Mouse (Mus musculus): ENCODE data around the gene Abhd15. TPM values are rescaled to one million over a fixed set of nuclear protein-coding genes. Genes with fewer than 3 reads are reported as not detected.
"Not testable (repeated sequence)": the region's sequence is repeated elsewhere in the genome, so short reads cannot be mapped to it uniquely, and the experiment has no call there.

Abhd15 gene
- polyA plus RNA-seq, 1 experiment, result 4.1 TPM

DNA sequence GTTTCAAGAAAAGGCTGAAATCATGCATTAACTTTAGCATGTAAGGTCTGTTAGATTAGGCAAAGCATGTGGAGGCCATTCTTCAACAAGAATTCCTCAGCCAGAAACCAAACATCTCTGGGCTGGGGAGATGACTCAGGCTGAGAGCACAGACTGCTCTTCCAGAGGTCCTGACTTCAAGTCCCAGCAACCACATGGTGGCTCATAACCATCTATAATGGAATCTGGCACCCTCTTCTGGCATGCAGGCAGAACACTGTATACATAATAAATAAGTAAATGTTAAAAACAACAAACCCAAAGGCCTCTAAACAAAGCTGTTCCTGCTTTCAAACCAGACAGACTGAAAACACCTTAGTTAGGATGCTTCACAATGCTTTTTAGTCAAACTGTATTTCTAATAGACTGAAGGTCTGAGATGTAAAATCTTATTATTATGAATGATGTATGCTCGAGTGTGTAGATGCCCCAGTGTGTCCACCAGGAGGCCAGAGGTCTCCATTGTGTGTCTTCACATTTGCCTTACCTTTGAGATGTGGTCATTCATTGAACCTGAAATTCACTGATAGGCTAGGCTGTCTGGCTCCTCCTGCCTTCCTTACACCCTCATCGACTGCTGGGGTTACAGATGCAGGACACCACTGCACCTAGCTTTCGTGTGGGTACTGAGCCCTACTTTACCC is 11.0 kb downstream of the Abhd15 start:
- no peaks in the 10 kb centered on the region for H3K4me1 ChIP-seq (ENCODE audit: control insufficient read depth, insufficient read depth, insufficient read length)
- H3K27ac ChIP-seq (ENCODE audit: insufficient read depth, low read length), result no peak overlapping the region
- no peak overlapping the region for H3K4me3 ChIP-seq (ENCODE audit: extremely low read depth, insufficient read depth, insufficient read length)
- H3K36me3 ChIP-seq (ENCODE audit: control insufficient read depth, insufficient read depth, low read length), result no peaks in the 10 kb centered on the region
- H3K27me3 ChIP-seq (ENCODE audit: control insufficient read depth, insufficient read depth, low read length), result no peaks in the 10 kb centered on the region
- 88% methylated on average over 3 of the region's 3 CpGs for WGBS
- DNase-seq (ENCODE audit: low read depth in 1 of 2, low spot score in 2 of 2), result no peak
- TF ChIP-seq CTCF (IDR thresholded peaks at IDR 0.05; ENCODE audit: extremely low read depth, insufficient read depth, insufficient read length, insufficient replicate concordance) (no peak), POLR2A (IDR thresholded peaks at IDR 0.05; ENCODE audit: low read depth, low read length) (no peak)

DNA sequence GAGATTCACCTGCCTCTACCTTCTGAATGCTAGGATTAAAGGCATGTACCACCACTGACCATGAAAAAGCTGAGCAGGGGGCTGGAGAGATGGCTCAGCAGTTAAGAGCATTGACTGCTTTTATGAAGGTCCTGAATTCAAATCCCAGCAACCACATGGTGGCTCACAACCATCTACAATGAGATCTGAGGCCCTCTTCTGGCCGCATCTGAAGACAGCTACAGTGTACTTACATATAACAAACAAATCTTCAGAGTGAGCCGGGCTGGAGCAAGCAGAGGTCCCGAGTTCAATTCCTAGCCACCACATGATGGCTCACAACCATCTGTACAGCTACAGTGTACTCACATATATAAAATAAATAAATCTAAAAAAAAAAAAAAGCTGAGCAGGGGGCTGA is 13.5 kb downstream of the Abhd15 start:
- H3K4me1 ChIP-seq (ENCODE audit: control insufficient read depth, insufficient read depth, insufficient read length); H3K27ac ChIP-seq (ENCODE audit: insufficient read depth, low read length); H3K27me3 ChIP-seq (ENCODE audit: control insufficient read depth, insufficient read depth, low read length); H3K36me3 ChIP-seq (ENCODE audit: control insufficient read depth, insufficient read depth, low read length); DNase-seq (ENCODE audit: low read depth in 1 of 2, low spot score in 2 of 2); H3K4me3 ChIP-seq (ENCODE audit: extremely low read depth, insufficient read depth, insufficient read length): not testable (repeated sequence)
- 95% methylated on average over 3 of the region's 3 CpGs for WGBS

DNA sequence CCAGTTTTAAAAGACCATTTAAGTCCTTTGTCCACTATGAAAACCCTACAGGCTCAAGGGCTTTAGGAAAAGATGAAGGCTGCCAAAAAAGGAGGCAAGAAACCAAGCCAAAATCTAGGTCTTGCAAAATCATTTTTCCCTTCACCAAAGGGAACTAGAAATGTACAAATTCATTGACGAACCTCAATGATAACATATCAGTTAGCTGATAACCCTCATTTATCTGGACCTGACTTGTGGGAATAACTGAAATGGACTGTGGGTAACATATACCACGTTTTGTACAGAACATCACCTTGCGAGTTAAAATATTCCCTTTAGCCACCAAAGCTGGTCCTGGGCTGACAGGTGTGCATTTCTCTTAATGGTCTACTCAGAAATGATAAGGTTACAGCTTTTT is 14.7 kb downstream of the Abhd15 start:
- H3K4me1 ChIP-seq (ENCODE audit: control insufficient read depth, insufficient read depth, insufficient read length), result no peaks in the 10 kb centered on the region
- H3K27me3 ChIP-seq (ENCODE audit: control insufficient read depth, insufficient read depth, low read length), result no peaks in the 10 kb centered on the region
- TF ChIP-seq CTCF (IDR thresholded peaks at IDR 0.05; ENCODE audit: extremely low read depth, insufficient read depth, insufficient read length, insufficient replicate concordance), result no peak
- no peak for TF ChIP-seq POLR2A (IDR thresholded peaks at IDR 0.05; ENCODE audit: low read depth, low read length)
- H3K27ac ChIP-seq (ENCODE audit: insufficient read depth, low read length), result no peak overlapping the region
- DNase-seq (ENCODE audit: low read depth in 1 of 2, low spot score in 2 of 2), result no peak
- WGBS, result 80% methylated on average over 3 of the region's 3 CpGs
- H3K36me3 ChIP-seq (ENCODE audit: control insufficient read depth, insufficient read depth, low read length), result peaks cover 2% of the 10 kb centered on the region
- no peak overlapping the region for H3K4me3 ChIP-seq (ENCODE audit: extremely low read depth, insufficient read depth, insufficient read length)

GRCm38 (mm10) chr11:77530862-77531261 is 15.9 kb downstream of the Abhd15 start:
- 79% methylated on average over 2 of the region's 2 CpGs for WGBS
- H3K36me3 ChIP-seq (ENCODE audit: control insufficient read depth, insufficient read depth, low read length), result peaks cover 2% of the 10 kb centered on the region

GRCm38 (mm10) chr11:77532202-77532846 is 17.4 kb downstream of the Abhd15 start:
- Histone ChIP-seq H3K27ac (ENCODE audit: insufficient read depth, low read length) (no peak overlapping the region), H3K4me1 (ENCODE audit: control insufficient read depth, insufficient read depth, insufficient read length) (no peaks in the 10 kb centered on the region), H3K36me3 (ENCODE audit: control insufficient read depth, insufficient read depth, low read length) (peaks cover 2% of the 10 kb centered on the region), H3K4me3 (ENCODE audit: extremely low read depth, insufficient read depth, insufficient read length) (no peak overlapping the region), H3K27me3 (ENCODE audit: control insufficient read depth, insufficient read depth, low read length) (no peaks in the 10 kb centered on the region)
- DNase-seq (ENCODE audit: low read depth in 1 of 2, low spot score in 2 of 2), result no peak
- TF ChIP-seq POLR2A (IDR thresholded peaks at IDR 0.05; ENCODE audit: low read depth, low read length), result no peak
- no peak for TF ChIP-seq CTCF (IDR thresholded peaks at IDR 0.05; ENCODE audit: extremely low read depth, insufficient read depth, insufficient read length, insufficient replicate concordance)
- WGBS, result 72% methylated on average over 4 of the region's 4 CpGs

More at GRCm38 (mm10) chr11:77530862-77531261, 15.9 kb downstream of the Abhd15 start:
- no peak overlapping the region for H3K4me3 ChIP-seq (ENCODE audit: extremely low read depth, insufficient read depth, insufficient read length)
- no peak for DNase-seq (ENCODE audit: low read depth in 1 of 2, low spot score in 2 of 2)
- H3K4me1 ChIP-seq (ENCODE audit: control insufficient read depth, insufficient read depth, insufficient read length), result no peaks in the 10 kb centered on the region
- no peak for TF ChIP-seq CTCF (IDR thresholded peaks at IDR 0.05; ENCODE audit: extremely low read depth, insufficient read depth, insufficient read length, insufficient replicate concordance)
- no peak for TF ChIP-seq POLR2A (IDR thresholded peaks at IDR 0.05; ENCODE audit: low read depth, low read length)
- H3K27me3 ChIP-seq (ENCODE audit: control insufficient read depth, insufficient read depth, low read length), result no peaks in the 10 kb centered on the region
- no peak overlapping the region for H3K27ac ChIP-seq (ENCODE audit: insufficient read depth, low read length)

DNA sequence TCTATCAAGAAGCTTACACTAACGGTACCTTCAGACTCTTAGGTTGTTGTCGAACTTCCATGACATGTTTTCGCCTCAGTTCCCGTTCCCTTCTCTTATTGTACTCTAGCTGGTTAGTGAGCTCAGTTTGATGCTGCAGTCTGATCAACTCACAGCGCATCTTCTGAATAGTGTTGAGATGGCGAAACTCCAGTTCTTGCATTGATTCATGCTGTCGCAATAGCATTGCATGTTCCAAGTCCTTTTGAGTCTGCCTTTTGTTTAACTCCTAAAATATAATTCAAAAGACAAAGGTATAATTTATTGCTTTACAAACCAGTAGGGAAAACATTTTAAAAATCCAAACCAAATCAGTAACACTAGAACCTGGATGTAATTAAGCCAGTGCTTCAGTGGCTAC is 30.3 kb downstream of the Abhd15 start:
- no peak overlapping the region for H3K4me3 ChIP-seq (ENCODE audit: extremely low read depth, insufficient read depth, insufficient read length)
- no peaks in the 10 kb centered on the region for H3K4me1 ChIP-seq (ENCODE audit: control insufficient read depth, insufficient read depth, insufficient read length)
- 95% methylated on average over 7 of the region's 7 CpGs for WGBS
- no peak overlapping the region for H3K27ac ChIP-seq (ENCODE audit: insufficient read depth, low read length)
- no peak for TF ChIP-seq POLR2A (IDR thresholded peaks at IDR 0.05; ENCODE audit: low read depth, low read length)
- no peak for TF ChIP-seq CTCF (IDR thresholded peaks at IDR 0.05; ENCODE audit: extremely low read depth, insufficient read depth, insufficient read length, insufficient replicate concordance)
- H3K36me3 ChIP-seq (ENCODE audit: control insufficient read depth, insufficient read depth, low read length), result peaks cover 24% of the 10 kb centered on the region
- DNase-seq (ENCODE audit: low read depth in 1 of 2, low spot score in 2 of 2), result no peak
- H3K27me3 ChIP-seq (ENCODE audit: control insufficient read depth, insufficient read depth, low read length), result no peaks in the 10 kb centered on the region

- Histone ChIP-seq H3K27me3 (ENCODE audit: control insufficient read depth, insufficient read depth, low read length) (no peaks in the 10 kb centered on the region), H3K4me3 (ENCODE audit: extremely low read depth, insufficient read depth, insufficient read length) (no peak overlapping the region), H3K27ac (ENCODE audit: insufficient read depth, low read length) (no peak overlapping the region), H3K36me3 (ENCODE audit: control insufficient read depth, insufficient read depth, low read length) (peaks cover 13% of the 10 kb centered on the region), H3K4me1 (ENCODE audit: control insufficient read depth, insufficient read depth, insufficient read length) (no peaks in the 10 kb centered on the region; the same call in 1 of the 2 replicates)
- no peak for DNase-seq (ENCODE audit: low read depth in 1 of 2, low spot score in 2 of 2)
- TF ChIP-seq POLR2A (IDR thresholded peaks at IDR 0.05; ENCODE audit: low read depth, low read length) (no peak), CTCF (IDR thresholded peaks at IDR 0.05; ENCODE audit: extremely low read depth, insufficient read depth, insufficient read length, insufficient replicate concordance) (no peak)
- WGBS, result 95% methylated on average over 3 of the region's 3 CpGs
Observed at GRCm38 (mm10) chr11:77585201-77585600, 70.3 kb downstream of the Abhd15 start.

Other genes starting within 250 kb of the Abhd15 start
- 0.76 and 1.1 TPM in 2 replicates for gene Coro6, start 52.7 kb upstream of the Abhd15 start, polyA plus RNA-seq (2012; rRNA removed)
- 8.9 and 10.6 TPM in 2 replicates for gene Ankrd13b, start 25.4 kb upstream of the Abhd15 start, polyA plus RNA-seq (2012; rRNA removed)
- 36.2 and 44.3 TPM in 2 replicates for gene Git1, start 21.6 kb upstream of the Abhd15 start, polyA plus RNA-seq (2012; rRNA removed)
- gene Trp53i13, start 859 bp downstream of the Abhd15 start, polyA plus RNA-seq (2012; rRNA removed), result 16.6 and 18.7 TPM in 2 replicates
- 0.16 and 0.50 TPM in 2 replicates for gene Gm10392, start 4.1 kb downstream of the Abhd15 start, polyA plus RNA-seq (2012; rRNA removed)
- gene Taok1, start 92.7 kb downstream of the Abhd15 start, polyA plus RNA-seq (2012; rRNA removed), result 2.5 and 2.6 TPM in 2 replicates
- 12.8 and 13.5 TPM in 2 replicates for gene Nufip2, start 171.0 kb downstream of the Abhd15 start, polyA plus RNA-seq (2012; rRNA removed)
- gene Cryba1, start 210.2 kb downstream of the Abhd15 start, polyA plus RNA-seq (2012; rRNA removed), result not detected in 2 replicates
- 52.3 and 54.5 TPM in 2 replicates for gene Myo18a, start 248.1 kb downstream of the Abhd15 start, polyA plus RNA-seq (2012; rRNA removed)